Mouse (Mus musculus): Measurements from ENCODE around the gene Frmpd4. TPM values are rescaled to one million over a fixed set of nuclear protein-coding genes. Genes with fewer than 3 reads are reported as not detected.

Gene Frmpd4
- 0.12 TPM in 1 of 2 replicates, not detected in the other for polyA plus RNA-seq (2012; rRNA removed)

GRCm38 (mm10) chrX:168577131-168577530 is at the start of gene Frmpd4:
Gene Frmpd4 (minus strand): TSS chrX:168577231.
- H3K27ac ChIP-seq (ENCODE audit: control insufficient read depth, insufficient read depth, low read depth, low read length) = no peak within 1 kb of the TSS
- H3K4me1 ChIP-seq (ENCODE audit: control insufficient read depth, insufficient read depth, low read length) = no peaks in the 10 kb centered on the region
- H3K27me3 ChIP-seq (ENCODE audit: control insufficient read depth, insufficient read depth, low read length) = no peaks in the 10 kb centered on the region
- no peak within 1 kb of the TSS for H3K4me3 ChIP-seq (ENCODE audit: control insufficient read depth, low read depth, low read length)
- TF ChIP-seq CTCF (IDR thresholded peaks at IDR 0.05; ENCODE audit: control insufficient read depth, insufficient read depth, insufficient replicate concordance, low read depth, low read length) (no peak), POLR2A (IDR thresholded peaks at IDR 0.05; ENCODE audit: control insufficient read depth, low read depth, low read length) (no peak)
- no peaks in the 10 kb centered on the region for H3K36me3 ChIP-seq (ENCODE audit: control insufficient read depth, insufficient read depth, low read length)

GRCm38 (mm10) chrX:168595193-168595592 is 18.2 kb upstream of the Frmpd4 start:
- no peak for TF ChIP-seq POLR2A (IDR thresholded peaks at IDR 0.05; ENCODE audit: control insufficient read depth, low read depth, low read length)
- no peak for TF ChIP-seq CTCF (IDR thresholded peaks at IDR 0.05; ENCODE audit: control insufficient read depth, insufficient read depth, insufficient replicate concordance, low read depth, low read length)
- no peaks in the 10 kb centered on the region for H3K36me3 ChIP-seq (ENCODE audit: control insufficient read depth, insufficient read depth, low read length)
- no peaks in the 10 kb centered on the region for H3K27me3 ChIP-seq (ENCODE audit: control insufficient read depth, insufficient read depth, low read length)
- H3K27ac ChIP-seq (ENCODE audit: control insufficient read depth, insufficient read depth, low read depth, low read length) = no peak overlapping the region
- no peaks in the 10 kb centered on the region for H3K4me1 ChIP-seq (ENCODE audit: control insufficient read depth, insufficient read depth, low read length)
- no peak overlapping the region for H3K4me3 ChIP-seq (ENCODE audit: control insufficient read depth, low read depth, low read length)

- Histone ChIP-seq H3K36me3 (ENCODE audit: control insufficient read depth, insufficient read depth, low read length) (no peaks in the 10 kb centered on the region), H3K27me3 (ENCODE audit: control insufficient read depth, insufficient read depth, low read length) (no peaks in the 10 kb centered on the region)
Measured at GRCm38 (mm10) chrX:168584303-168584702, 7.3 kb upstream of the Frmpd4 start.

GRCm38 (mm10) chrX:168571808-168572207 is 5.2 kb downstream of the Frmpd4 start:
- no peaks in the 10 kb centered on the region for H3K36me3 ChIP-seq (ENCODE audit: control insufficient read depth, insufficient read depth, low read length)
- no peak for TF ChIP-seq CTCF (IDR thresholded peaks at IDR 0.05; ENCODE audit: control insufficient read depth, insufficient read depth, insufficient replicate concordance, low read depth, low read length)
- no peak for TF ChIP-seq POLR2A (IDR thresholded peaks at IDR 0.05; ENCODE audit: control insufficient read depth, low read depth, low read length)
- no peak overlapping the region for H3K4me3 ChIP-seq (ENCODE audit: control insufficient read depth, low read depth, low read length)
- no peaks in the 10 kb centered on the region for H3K27me3 ChIP-seq (ENCODE audit: control insufficient read depth, insufficient read depth, low read length)
- H3K4me1 ChIP-seq (ENCODE audit: control insufficient read depth, insufficient read depth, low read length) = no peaks in the 10 kb centered on the region
- H3K27ac ChIP-seq (ENCODE audit: control insufficient read depth, insufficient read depth, low read depth, low read length) = no peak overlapping the region

More at GRCm38 (mm10) chrX:168584303-168584702, 7.3 kb upstream of the Frmpd4 start:
- no peaks in the 10 kb centered on the region for H3K4me1 ChIP-seq (ENCODE audit: control insufficient read depth, insufficient read depth, low read length)
- TF ChIP-seq CTCF (IDR thresholded peaks at IDR 0.05; ENCODE audit: control insufficient read depth, insufficient read depth, insufficient replicate concordance, low read depth, low read length) (no peak), POLR2A (IDR thresholded peaks at IDR 0.05; ENCODE audit: control insufficient read depth, low read depth, low read length) (no peak)
- H3K27ac ChIP-seq (ENCODE audit: control insufficient read depth, insufficient read depth, low read depth, low read length) = no peak overlapping the region
- no peak overlapping the region for H3K4me3 ChIP-seq (ENCODE audit: control insufficient read depth, low read depth, low read length)

DNA sequence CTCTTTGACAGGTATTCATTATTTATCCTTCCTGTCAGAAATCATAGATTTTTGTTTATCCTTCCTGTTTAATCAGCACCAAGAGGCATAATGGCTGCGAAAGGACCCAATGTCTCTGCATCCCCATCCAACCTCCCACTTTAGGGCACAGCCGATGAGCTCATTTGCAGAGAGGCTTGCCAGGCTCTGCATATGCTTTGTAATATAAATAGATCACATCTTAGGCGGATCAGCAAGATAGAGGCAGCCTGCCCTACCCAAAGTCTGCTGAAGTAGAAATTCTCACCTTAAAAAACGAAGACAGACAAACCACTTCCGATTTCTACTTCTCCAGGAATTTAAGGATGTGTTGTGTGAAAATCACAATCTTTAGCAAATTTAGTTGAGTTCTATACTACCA is 7.8 kb downstream of the Frmpd4 start:
- TF ChIP-seq CTCF (IDR thresholded peaks at IDR 0.05; ENCODE audit: control insufficient read depth, insufficient read depth, insufficient replicate concordance, low read depth, low read length) = no peak
- no peak for TF ChIP-seq POLR2A (IDR thresholded peaks at IDR 0.05; ENCODE audit: control insufficient read depth, low read depth, low read length)
- no peak overlapping the region for H3K27ac ChIP-seq (ENCODE audit: control insufficient read depth, insufficient read depth, low read depth, low read length)
- no peaks in the 10 kb centered on the region for H3K36me3 ChIP-seq (ENCODE audit: control insufficient read depth, insufficient read depth, low read length)
- no peaks in the 10 kb centered on the region for H3K27me3 ChIP-seq (ENCODE audit: control insufficient read depth, insufficient read depth, low read length)
- no peak overlapping the region for H3K4me3 ChIP-seq (ENCODE audit: control insufficient read depth, low read depth, low read length)
- H3K4me1 ChIP-seq (ENCODE audit: control insufficient read depth, insufficient read depth, low read length) = no peaks in the 10 kb centered on the region

DNA sequence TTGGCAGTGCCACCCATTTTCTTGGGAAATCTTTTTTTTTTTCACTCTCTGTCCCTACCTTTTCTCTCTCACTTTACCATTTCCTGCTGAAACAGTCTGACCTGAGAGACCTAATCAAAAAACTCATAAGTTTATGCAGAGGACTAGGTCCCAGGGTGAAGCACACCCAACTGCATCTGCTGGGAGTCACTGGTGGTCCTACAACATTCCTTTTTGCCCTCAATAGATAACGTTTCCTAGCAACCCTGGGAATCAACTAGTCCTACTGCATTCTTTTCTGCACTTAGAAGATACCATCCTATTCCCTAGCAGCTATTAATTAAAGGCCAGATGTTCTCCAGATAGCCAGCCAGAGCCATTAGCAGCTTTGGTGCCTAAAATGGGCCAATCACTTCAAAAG is 71.8 kb downstream of the Frmpd4 start:
- H3K4me1 ChIP-seq (ENCODE audit: control insufficient read depth, insufficient read depth, low read length) = peaks cover 2% of the 10 kb centered on the region; the same call in 1 of the 2 replicates
- H3K4me3 ChIP-seq (ENCODE audit: control insufficient read depth, low read depth, low read length) = no peak overlapping the region
- no peaks in the 10 kb centered on the region for H3K36me3 ChIP-seq (ENCODE audit: control insufficient read depth, insufficient read depth, low read length)
- no peaks in the 10 kb centered on the region for H3K27me3 ChIP-seq (ENCODE audit: control insufficient read depth, insufficient read depth, low read length)
- TF ChIP-seq CTCF (IDR thresholded peaks at IDR 0.05; ENCODE audit: control insufficient read depth, insufficient read depth, insufficient replicate concordance, low read depth, low read length) (no peak), POLR2A (IDR thresholded peaks at IDR 0.05; ENCODE audit: control insufficient read depth, low read depth, low read length) (no peak)
- no peak overlapping the region for H3K27ac ChIP-seq (ENCODE audit: control insufficient read depth, insufficient read depth, low read depth, low read length)

DNA sequence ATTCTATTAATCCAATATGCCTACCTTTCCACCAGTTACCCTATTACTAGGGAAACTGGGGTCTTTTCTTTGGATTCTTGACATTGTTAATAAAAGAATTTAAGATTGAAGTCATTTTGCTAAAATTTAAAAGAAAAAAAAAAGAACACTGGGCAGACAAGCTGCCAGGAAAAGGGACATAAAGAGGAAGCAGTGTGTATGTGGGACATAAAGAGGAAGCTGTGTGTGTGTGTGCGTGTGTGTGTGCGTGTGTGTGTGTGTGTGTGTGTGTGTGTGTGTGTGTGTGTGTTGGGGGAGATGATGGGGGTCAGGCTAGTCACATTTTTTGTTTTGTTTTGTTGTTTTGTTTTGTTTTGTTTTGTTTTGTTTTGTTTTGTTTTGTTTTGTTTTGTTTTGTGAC is 121.8 kb downstream of the Frmpd4 start:
- H3K36me3 ChIP-seq (ENCODE audit: control insufficient read depth, insufficient read depth, low read length) = no peaks in the 10 kb centered on the region
- no peak overlapping the region for H3K4me3 ChIP-seq (ENCODE audit: control insufficient read depth, low read depth, low read length)
- no peak overlapping the region for H3K27ac ChIP-seq (ENCODE audit: control insufficient read depth, insufficient read depth, low read depth, low read length)
- H3K4me1 ChIP-seq (ENCODE audit: control insufficient read depth, insufficient read depth, low read length) = no peaks in the 10 kb centered on the region
- TF ChIP-seq POLR2A (IDR thresholded peaks at IDR 0.05; ENCODE audit: control insufficient read depth, low read depth, low read length) (no peak), CTCF (IDR thresholded peaks at IDR 0.05; ENCODE audit: control insufficient read depth, insufficient read depth, insufficient replicate concordance, low read depth, low read length) (no peak)
- no peaks in the 10 kb centered on the region for H3K27me3 ChIP-seq (ENCODE audit: control insufficient read depth, insufficient read depth, low read length)

DNA sequence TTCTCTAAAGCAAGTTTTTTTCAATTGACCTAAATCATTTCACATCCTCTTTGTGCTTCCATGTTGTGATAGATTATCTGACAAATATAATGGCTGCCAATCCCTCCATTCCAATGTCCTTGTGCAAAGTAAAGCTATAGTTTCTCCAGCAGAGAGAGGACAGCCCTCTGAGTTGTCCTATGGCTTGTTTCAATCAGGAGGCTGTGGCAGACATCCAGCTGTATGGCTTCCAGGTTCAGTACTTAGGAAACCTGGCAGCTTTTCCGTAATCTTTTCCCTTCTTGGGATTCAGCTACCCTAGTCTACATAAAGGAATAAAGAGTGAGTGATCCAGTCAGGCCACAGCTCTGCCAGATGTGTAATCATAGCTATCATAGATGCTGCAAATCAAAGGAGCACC is 145.8 kb downstream of the Frmpd4 start:
- Histone ChIP-seq H3K4me1 (ENCODE audit: control insufficient read depth, insufficient read depth, low read length) (no peaks in the 10 kb centered on the region), H3K27ac (ENCODE audit: control insufficient read depth, insufficient read depth, low read depth, low read length) (no peak overlapping the region), H3K27me3 (ENCODE audit: control insufficient read depth, insufficient read depth, low read length) (no peaks in the 10 kb centered on the region), H3K4me3 (ENCODE audit: control insufficient read depth, low read depth, low read length) (no peak overlapping the region), H3K36me3 (ENCODE audit: control insufficient read depth, insufficient read depth, low read length) (no peaks in the 10 kb centered on the region)
- no peak for TF ChIP-seq CTCF (IDR thresholded peaks at IDR 0.05; ENCODE audit: control insufficient read depth, insufficient read depth, insufficient replicate concordance, low read depth, low read length)
- TF ChIP-seq POLR2A (IDR thresholded peaks at IDR 0.05; ENCODE audit: control insufficient read depth, low read depth, low read length) = no peak
